Mouse (Mus musculus) midbrain, embryonic 16.5 days (tissue): ENCODE results near the gene Rdh16f2. TPM values are rescaled to one million over a fixed set of nuclear protein-coding genes. Genes with fewer than 3 reads are reported as not detected.

Source experiments
- ATAC-seq: fragments of 200-750 bp; cut with Nextera tagmentation; 2 replicates; pipeline ENCODE4 v1.8.0; 2017; ENCODE audit warnings: moderate TSS enrichment
- H3K27ac ChIP-seq: fragments of 300-500 bp; sonication (generic); 2 replicates; pipeline ENCODE4 v1.5.1; 2014; ENCODE audit warnings: mild to moderate bottlenecking, low read length, mixed read lengths
- H3K27me3 ChIP-seq: fragments of 300-500 bp; sonication (generic); 2 replicates; pipeline ENCODE4 v1.6.1; 2014; ENCODE audit warnings: low read depth, low read length, mixed read lengths; ENCODE audit not compliant: control insufficient read depth, insufficient read depth
- H3K36me3 ChIP-seq: fragments of 300-500 bp; sonication (generic); 2 replicates; pipeline ENCODE4 v1.6.1; 2014; ENCODE audit warnings: mild to moderate bottlenecking, low read length, moderate library complexity, mixed read lengths; ENCODE audit not compliant: control insufficient read depth, insufficient read depth
- H3K4me1 ChIP-seq: fragments of 300-500 bp; sonication (generic); 2 replicates; pipeline ENCODE4 v1.6.1; 2014; ENCODE audit warnings: mild to moderate bottlenecking, low read length, mixed read lengths; ENCODE audit not compliant: control insufficient read depth, insufficient read depth
- H3K4me2 ChIP-seq: fragments of 300-500 bp; sonication (generic); 2 replicates; pipeline ENCODE4 v1.6.1; 2014; ENCODE audit warnings: mild to moderate bottlenecking, low read length, mixed read lengths
- H3K4me3 ChIP-seq: fragments of 300-500 bp; sonication (generic); 2 replicates; pipeline ENCODE4 v1.5.1; 2014; ENCODE audit warnings: low read depth, mild to moderate bottlenecking, low read length, moderate library complexity, mixed read lengths
- H3K9ac ChIP-seq: fragments of 300-500 bp; sonication (generic); 2 replicates; pipeline ENCODE4 v1.6.1; 2014; ENCODE audit warnings: low read depth, low read length, mixed read lengths
- H3K9me3 ChIP-seq: fragments of 300-500 bp; sonication (generic); replicated peaks from 2 replicates; pipeline ENCODE4 v1.6.1; 2014; ENCODE audit warnings: mild to moderate bottlenecking, low read length, mixed read lengths; ENCODE audit not compliant: control insufficient read depth, poor library complexity, severe bottlenecking
- WGBS: fragments of 180-500 bp; shearing (Covaris S2); extraction: QIAGEN DNeasy Blood & Tissue Kit; methylation state at CpG from one replicate; pipeline ENCODE4 v1.1.7; 2014; 5-methylcytosine and 5-hydroxymethylcytosine counted together
- polyA plus RNA-seq: library from polyadenylated mRNA; unstranded; fragments of >200 nt; fragmentation: Nextera tagmentation; extraction: Ambion mirVana; gene quantifications from 2 replicates; pipeline ENCODE4 v1.2.1, GENCODE M21; 2015

Rdh16f2 gene
- polyA plus RNA-seq, 1 experiment from 2014 or later, result not detected

GRCm38 (mm10) chr10:127917651-127918050 lies 51.4 kb downstream of the Rdh16f2 start:
- Histone ChIP-seq H3K4me2 (no peak overlapping the region), H3K9ac (no peak overlapping the region), H3K4me1 (no peaks in the 10 kb centered on the region), H3K27me3 (no peaks in the 10 kb centered on the region), H3K9me3 (no peaks in the 10 kb centered on the region), H3K27ac (no peak overlapping the region), H3K4me3 (no peak overlapping the region), H3K36me3 (no peaks in the 10 kb centered on the region)
- 97% methylated on average over 5 of the region's 5 CpGs for WGBS
- no peak for ATAC-seq

GRCm38 (mm10) chr10:127922241-127922640 lies 56.0 kb downstream of the Rdh16f2 start:
- WGBS, result 93% methylated on average over 1 of the region's 1 CpGs

GRCm38 (mm10) chr10:127923024-127923423 lies 56.8 kb downstream of the Rdh16f2 start:
- Histone ChIP-seq H3K4me3 (no peak overlapping the region), H3K4me2 (no peak overlapping the region), H3K36me3 (no peaks in the 10 kb centered on the region), H3K27me3 (no peaks in the 10 kb centered on the region), H3K9me3 (no peaks in the 10 kb centered on the region), H3K9ac (no peak overlapping the region), H3K27ac (no peak overlapping the region), H3K4me1 (no peaks in the 10 kb centered on the region)
- WGBS, result 86% methylated on average over 8 of the region's 8 CpGs
- ATAC-seq, result no peak

More at GRCm38 (mm10) chr10:127922241-127922640, 56.0 kb downstream of the Rdh16f2 start:
- Histone ChIP-seq H3K4me3 (no peak overlapping the region), H3K9me3 (no peaks in the 10 kb centered on the region), H3K4me2 (no peak overlapping the region), H3K36me3 (no peaks in the 10 kb centered on the region), H3K27ac (no peak overlapping the region), H3K27me3 (no peaks in the 10 kb centered on the region), H3K4me1 (no peaks in the 10 kb centered on the region), H3K9ac (no peak overlapping the region)
- no peak for ATAC-seq

GRCm38 (mm10) chr10:127924597-127925378 lies 58.5 kb downstream of the Rdh16f2 start:
- Histone ChIP-seq H3K9me3 (no peaks in the 10 kb centered on the region; the same call in 1 of the 2 replicates), H3K36me3 (no peaks in the 10 kb centered on the region), H3K27ac (no peak overlapping the region), H3K4me1 (no peaks in the 10 kb centered on the region), H3K4me2 (no peak overlapping the region), H3K4me3 (no peak overlapping the region), H3K27me3 (no peaks in the 10 kb centered on the region), H3K9ac (no peak overlapping the region)
- 70% methylated on average over 7 of the region's 7 CpGs for WGBS
- no peak for ATAC-seq

Other genes with a start within 250 kb of the Rdh16f2 start
- 110 and 117 TPM in 2 replicates for gene Lrp1, start 245.3 kb upstream of the Rdh16f2 start, polyA plus RNA-seq
- 4.4 and 5.4 TPM in 2 replicates for gene Stat6, start 223.5 kb upstream of the Rdh16f2 start, polyA plus RNA-seq
- gene Nemp1, start 199.6 kb upstream of the Rdh16f2 start, polyA plus RNA-seq, result 3.2 TPM in 2 replicates
- gene Nab2, start 197.9 kb upstream of the Rdh16f2 start, polyA plus RNA-seq, result 1.6 and 2.1 TPM in 2 replicates
- gene Myo1a, start 161.3 kb upstream of the Rdh16f2 start, polyA plus RNA-seq, result 0.60 and 0.93 TPM in 2 replicates
- 0.34 and 1.2 TPM in 2 replicates for gene Tac2, start 142.0 kb upstream of the Rdh16f2 start, polyA plus RNA-seq
- 2.7 and 3.2 TPM in 2 replicates for gene Zbtb39, start 126.9 kb upstream of the Rdh16f2 start, polyA plus RNA-seq
- 1.1 and 1.7 TPM in 2 replicates for gene Gpr182, start 114.7 kb upstream of the Rdh16f2 start, polyA plus RNA-seq
- not detected in 2 replicates for gene Rdh1, start 106.8 kb upstream of the Rdh16f2 start, polyA plus RNA-seq
- gene Rdh16f1, start 106.7 kb upstream of the Rdh16f2 start, polyA plus RNA-seq, result 0.25 TPM in 1 of 2 replicates, not detected in the other
- 0.15 TPM in 1 of 2 replicates, not detected in the other for gene Rdh9, start 90.1 kb upstream of the Rdh16f2 start, polyA plus RNA-seq
- gene Rdh16, start 65.3 kb upstream of the Rdh16f2 start, polyA plus RNA-seq, result not detected in 2 replicates
- not detected in 2 replicates for gene Rdh19, start 16.5 kb upstream of the Rdh16f2 start, polyA plus RNA-seq
- gene Rdh7, start 22.3 kb downstream of the Rdh16f2 start, polyA plus RNA-seq, result not detected in 2 replicates
- gene Sdr9c7, start 32.0 kb downstream of the Rdh16f2 start, polyA plus RNA-seq, result not detected in 2 replicates
- not detected in 2 replicates for gene Hsd17b6, start 141.1 kb downstream of the Rdh16f2 start, polyA plus RNA-seq
- 37.4 and 40.1 TPM in 2 replicates for gene Prim1, start 148.7 kb downstream of the Rdh16f2 start, polyA plus RNA-seq
- 487 and 537 TPM in 2 replicates for gene Naca, start 169.1 kb downstream of the Rdh16f2 start, polyA plus RNA-seq
- 387 and 407 TPM in 2 replicates for gene Ptges3, start 192.5 kb downstream of the Rdh16f2 start, polyA plus RNA-seq
- 2,034 and 2,090 TPM in 2 replicates for gene Atp5b, start 216.8 kb downstream of the Rdh16f2 start, polyA plus RNA-seq
- 7.4 and 8.5 TPM in 2 replicates for gene Baz2a, start 225.1 kb downstream of the Rdh16f2 start, polyA plus RNA-seq